Mouse (Mus musculus) v-Abl transformed pro-B cells (cell line): ENCODE results near the gene Lpin3.

Experiments
- in situ Hi-C, 2 experiments: fragments of 400-800 bp; cut with MboI; formaldehyde crosslinking; loops; one replicate each; pipeline ENCODE4 v1.15.1; 2025; ENCODE audit not compliant: unreplicated experiment in 2 of 2

Gene Lpin3

DNA sequence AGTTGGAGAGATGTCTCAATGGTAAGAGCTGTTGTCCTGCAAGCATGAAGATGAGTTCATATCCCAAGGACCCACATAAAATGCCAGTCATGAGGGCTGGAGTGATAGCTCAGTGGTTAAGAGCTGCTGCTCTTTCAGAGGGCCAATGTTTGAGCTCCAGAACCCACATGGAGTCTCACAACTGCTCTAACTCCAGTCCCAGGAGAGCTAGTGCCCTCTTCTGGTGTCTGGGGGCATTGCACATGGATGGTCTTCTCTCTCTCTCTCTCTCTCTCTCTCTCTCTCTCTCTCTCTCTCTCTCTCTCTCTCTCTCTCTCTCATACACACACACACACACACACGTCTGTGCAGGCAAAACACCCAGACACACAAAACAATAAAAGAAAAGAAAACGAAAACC, 4.4 kb downstream of the Lpin3 start:
- in situ Hi-C loops, result loop anchor here (5.0 to 25.0 kb wide), 5 partner anchors 170 to 1973 kb away; no protein-coding TSS in a partner anchor

- in situ Hi-C loops, result loop anchor here (5.0 to 25.0 kb wide), 5 partner anchors 171 to 1974 kb away; no protein-coding TSS in a partner anchor
Measured at GRCm38 (mm10) chr2:160886221-160886620, 5.8 kb downstream of the Lpin3 start.

GRCm38 (mm10) chr2:160887284-160887683, 6.8 kb downstream of the Lpin3 start:
- in situ Hi-C loops, result loop anchor here (5.0 to 25.0 kb wide), 5 partner anchors 172 to 1975 kb away; no protein-coding TSS in a partner anchor

DNA sequence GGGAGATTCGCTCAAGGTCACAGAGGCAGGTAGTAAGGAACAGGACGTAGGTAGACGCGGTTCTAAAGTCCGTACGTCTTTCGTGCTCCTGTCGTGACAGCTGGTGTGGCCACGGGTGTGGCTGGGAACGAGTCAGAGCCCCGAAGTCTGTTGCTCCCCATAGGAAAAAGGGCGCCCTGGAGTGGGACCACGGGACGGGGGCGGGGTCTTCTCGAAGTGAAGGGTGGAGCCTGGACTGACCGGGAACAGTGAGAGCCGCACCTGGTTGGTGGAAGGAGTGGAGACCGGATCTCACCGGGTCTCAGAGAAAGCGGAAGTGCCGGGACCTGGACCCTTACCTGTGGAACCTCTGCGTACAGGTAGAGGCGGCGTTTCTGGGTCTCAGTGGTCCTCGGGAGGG, 7.4 kb downstream of the Lpin3 start:
- in situ Hi-C loops, result loop anchor here (5.0 to 25.0 kb wide), 5 partner anchors 173 to 1976 kb away; no protein-coding TSS in a partner anchor

DNA sequence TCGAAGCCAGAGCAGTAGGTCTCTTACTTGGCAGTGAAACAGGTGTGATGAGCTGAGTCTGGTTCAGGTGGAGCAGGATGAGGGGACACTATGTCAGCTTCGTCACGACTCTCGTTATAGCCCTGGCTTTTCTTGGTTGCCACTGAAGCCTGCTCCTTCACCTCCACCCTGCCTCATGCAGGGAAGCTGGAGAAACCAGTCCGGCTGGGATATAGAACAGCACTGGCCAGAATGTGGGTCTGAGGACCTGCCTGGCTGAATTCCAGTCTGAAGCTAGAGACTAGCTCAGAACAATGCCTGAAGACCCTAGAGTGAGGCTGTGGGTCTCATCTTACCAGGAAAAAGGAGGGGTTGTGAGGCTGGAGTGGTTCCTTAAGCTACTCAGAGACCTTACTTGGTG, 10.6 kb downstream of the Lpin3 start:
- in situ Hi-C loops, result loop anchor here (25.0 kb wide), 2 partner anchors 1829 to 1979 kb away; no protein-coding TSS in a partner anchor

DNA sequence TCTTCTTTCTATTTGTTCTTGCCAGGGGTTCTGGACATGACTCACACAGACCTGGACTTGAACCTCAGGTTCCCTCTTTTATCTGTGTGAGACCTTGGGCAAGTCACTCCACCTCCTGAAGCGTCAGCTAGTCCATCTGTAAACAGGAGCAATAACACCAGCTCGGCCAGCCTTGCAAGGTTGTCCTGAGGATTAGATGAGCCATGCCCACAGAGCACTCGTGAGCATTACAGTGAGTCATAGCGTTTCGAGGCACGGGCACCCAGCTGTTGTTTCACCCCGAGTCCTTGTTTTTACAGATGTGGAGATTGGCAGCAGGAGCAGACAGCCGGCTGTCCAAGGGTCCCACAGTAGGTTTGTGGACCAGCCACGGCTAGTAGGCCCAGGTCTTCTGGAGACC, 11.2 kb downstream of the Lpin3 start:
- in situ Hi-C loops, result loop anchor here (25.0 kb wide), 2 partner anchors 1829 to 1979 kb away; no protein-coding TSS in a partner anchor

GRCm38 (mm10) chr2:160901656-160902412, 21.4 kb downstream of the Lpin3 start:
- in situ Hi-C loops, result no loop called here

- in situ Hi-C loops, result no loop called here
Measured at GRCm38 (mm10) chr2:160905301-160905700, 24.8 kb downstream of the Lpin3 start.

DNA sequence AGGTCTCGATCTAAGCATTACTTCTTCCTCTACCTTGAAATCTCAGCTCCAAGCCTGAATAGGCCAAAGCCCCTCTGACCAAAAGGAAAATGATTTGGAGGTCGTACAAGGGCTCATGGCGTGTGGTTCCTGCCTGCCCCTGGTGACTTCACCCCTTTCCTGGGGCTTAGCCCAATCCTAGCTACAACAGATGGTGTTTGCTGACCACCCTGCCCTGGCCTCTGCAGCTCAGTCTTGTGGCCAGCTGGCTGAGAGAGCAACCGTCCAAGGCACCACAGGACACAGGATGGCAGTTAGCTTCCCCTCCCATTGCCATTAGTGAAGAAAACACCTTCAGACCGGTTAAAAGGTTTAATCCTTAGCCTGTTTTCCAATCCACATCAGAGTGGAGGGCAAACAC, 25.6 kb downstream of the Lpin3 start:
- in situ Hi-C loops, result no loop called here

- in situ Hi-C loops, result no loop called here
Measured at GRCm38 (mm10) chr2:160908607-160909006, 28.1 kb downstream of the Lpin3 start.

GRCm38 (mm10) chr2:160910633-160911032, 30.2 kb downstream of the Lpin3 start:
- in situ Hi-C loops, result no loop called here

DNA sequence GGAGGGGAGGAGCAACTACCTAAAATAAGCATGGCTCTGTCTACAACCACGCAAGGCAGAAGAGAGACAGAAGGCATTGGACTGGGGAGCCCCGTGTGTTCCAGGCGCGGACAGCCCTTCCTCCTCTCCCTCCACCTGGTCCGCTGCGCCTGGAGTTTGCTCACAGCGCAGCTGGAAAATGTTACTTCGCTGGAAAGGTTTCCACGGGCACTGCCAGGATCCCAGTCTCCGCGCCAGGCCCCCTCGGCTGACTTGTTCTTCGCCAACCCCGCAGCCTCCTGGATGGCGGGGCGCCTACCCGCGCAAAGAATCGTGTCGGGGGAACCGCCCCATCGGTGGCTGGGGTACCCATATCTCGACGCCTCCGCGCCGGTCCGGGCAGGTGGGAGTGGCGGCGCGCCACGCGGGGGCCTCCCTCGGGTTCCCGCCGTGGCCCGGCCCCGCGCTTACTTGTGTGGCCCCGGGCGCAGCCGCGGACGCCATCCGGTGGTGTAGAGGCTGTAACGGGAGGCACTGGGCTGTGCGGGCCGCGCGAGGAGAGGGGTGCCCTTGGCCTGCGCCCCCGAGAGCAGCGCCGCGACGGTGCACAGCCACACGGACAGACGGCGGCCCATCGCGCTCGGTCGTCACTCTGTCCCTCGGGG, 31.2 kb downstream of the Lpin3 start:
- in situ Hi-C loops, result no loop called here

- in situ Hi-C loops, result no loop called here
Measured at GRCm38 (mm10) chr2:160912231-160912671, 31.8 kb downstream of the Lpin3 start, which contains the start of gene Emilin3. TSS of gene Emilin3 (minus strand) at chr2:160912328.

GRCm38 (mm10) chr2:160914656-160915055, 34.2 kb downstream of the Lpin3 start:
- in situ Hi-C loops, result no loop called here

DNA sequence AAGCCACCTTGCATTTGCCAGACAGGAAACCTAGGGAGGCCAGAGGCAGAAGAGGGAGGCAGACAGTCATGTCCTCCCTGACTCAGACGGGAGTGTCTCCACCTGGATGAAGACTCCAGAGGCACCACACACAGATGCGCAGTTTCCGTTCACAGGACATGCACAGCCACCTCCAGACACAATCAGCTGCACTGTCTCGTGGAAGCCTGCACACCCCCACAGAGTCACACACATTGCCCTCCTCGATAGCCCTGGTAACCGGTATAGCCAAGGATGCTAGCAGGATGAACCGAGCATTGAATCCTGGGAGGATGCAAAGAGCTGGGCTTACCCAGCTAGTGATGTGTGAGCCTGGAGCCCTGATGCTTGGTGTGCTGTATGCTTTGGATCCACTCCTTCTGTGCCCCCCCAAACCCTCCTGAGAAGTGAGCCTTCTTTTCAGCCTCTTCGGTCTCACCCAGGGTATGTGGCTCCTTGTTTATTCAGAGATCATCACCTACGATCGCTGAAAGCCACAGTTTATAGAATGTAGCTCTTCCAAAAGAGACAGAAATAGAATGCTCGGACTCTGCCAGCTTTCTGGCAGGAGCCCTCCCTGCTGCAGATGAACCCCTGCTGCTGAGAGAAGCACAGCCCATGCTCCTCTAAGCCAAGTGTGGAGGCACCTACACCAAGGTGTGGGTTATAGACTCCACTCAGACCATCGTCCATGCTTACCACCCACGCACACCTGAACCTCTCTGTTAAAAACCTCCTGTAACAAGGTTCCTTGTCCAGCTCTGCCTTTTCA, 35.5 kb downstream of the Lpin3 start:
- in situ Hi-C loops, result no loop called here

DNA sequence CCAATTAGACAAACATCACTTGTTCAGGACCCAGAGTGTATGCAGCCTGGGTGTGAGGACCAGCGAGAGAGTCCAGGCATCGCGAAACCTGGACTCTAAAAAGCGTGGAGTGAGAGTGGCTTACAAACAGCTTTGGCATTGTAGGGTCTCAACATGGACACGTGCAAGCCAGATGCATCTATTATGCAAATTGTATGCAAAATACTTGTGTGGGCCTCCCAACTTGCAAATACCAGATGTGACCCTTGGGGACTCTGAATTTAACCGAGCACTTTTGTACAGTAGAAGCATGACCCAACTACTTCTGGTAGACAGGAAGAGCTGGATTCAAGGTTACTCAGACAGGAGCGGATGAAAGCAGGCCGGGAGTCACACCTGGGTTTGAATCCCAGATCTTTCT, 36.2 kb downstream of the Lpin3 start:
- in situ Hi-C loops, result no loop called here

GRCm38 (mm10) chr2:160917313-160917712, 36.8 kb downstream of the Lpin3 start:
- in situ Hi-C loops, result no loop called here

GRCm38 (mm10) chr2:160918154-160918929, 37.9 kb downstream of the Lpin3 start:
- in situ Hi-C loops, result no loop called here

GRCm38 (mm10) chr2:160918930-160919215, 38.4 kb downstream of the Lpin3 start:
- in situ Hi-C loops, result no loop called here

DNA sequence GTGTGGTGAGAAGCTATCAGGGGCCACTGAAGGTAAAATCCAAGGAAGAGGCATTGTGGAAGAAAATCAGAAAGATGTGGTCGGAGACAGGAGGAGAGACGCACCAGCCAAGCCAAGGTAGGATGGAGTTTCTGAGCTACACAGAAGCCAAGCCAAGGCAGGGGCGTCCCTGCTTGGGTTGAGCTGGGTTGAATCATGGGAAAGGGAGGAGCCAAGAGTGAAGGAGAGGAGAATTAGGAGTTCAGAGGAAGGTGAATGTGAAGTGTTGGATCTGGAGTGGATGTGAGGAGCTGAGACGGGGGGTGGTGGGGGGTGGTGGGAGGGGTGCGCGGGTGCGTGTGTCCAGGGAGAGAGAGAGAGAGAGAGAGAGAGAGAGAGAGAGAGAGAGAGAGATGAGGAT, 40.8 kb downstream of the Lpin3 start:
- in situ Hi-C loops, result no loop called here
